Mouse (Mus musculus): ENCODE data around the gene Gabrr2.
"Not testable (repeated sequence)": the region's sequence is repeated elsewhere in the genome, so short reads cannot be mapped to it uniquely, and the experiment has no call there.

The Gabrr2 gene

DNA sequence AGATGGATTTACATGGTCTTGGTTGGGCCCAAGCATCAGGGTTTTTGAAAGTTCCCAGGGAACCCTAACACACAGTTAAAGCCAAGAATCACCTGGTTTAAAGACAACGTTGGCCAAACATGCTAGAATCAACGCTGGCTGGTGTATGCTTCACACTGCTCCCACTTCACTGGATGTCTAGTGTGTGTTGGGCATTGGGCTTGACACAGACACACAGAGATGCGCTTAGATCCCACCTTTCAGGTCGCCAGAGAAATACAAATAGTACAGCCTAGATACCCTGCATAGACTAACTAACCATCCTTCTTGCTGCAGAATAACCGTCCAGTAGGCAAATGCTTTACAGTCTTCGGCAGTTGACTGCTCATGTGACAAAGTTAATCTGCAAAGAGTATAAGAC, 7.5 kb downstream of the Gabrr2 start:
- DNase-seq (ENCODE audit: low spot score): no peak

DNA sequence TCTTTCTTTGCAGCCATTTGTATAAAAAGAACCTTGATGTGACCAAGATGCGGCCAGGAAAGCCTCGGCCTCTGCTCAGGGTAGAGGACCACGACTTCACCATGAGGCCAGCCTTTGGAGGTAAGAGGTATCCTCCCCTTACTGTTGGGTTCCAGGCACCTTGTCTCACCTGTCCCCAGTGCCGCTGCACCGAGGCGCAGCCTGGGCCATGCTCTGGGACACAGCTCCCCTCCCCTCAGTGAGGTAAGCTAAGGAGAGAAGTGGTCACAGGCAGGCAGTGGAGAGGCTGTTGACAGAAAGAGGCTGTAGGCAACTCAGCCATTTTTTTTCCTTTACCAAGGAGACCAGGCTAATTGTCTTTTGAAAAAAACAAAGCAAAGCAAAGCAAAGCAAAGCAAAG, 8.5 kb downstream of the Gabrr2 start:
- DNase-seq (ENCODE audit: low spot score): no peak

DNA sequence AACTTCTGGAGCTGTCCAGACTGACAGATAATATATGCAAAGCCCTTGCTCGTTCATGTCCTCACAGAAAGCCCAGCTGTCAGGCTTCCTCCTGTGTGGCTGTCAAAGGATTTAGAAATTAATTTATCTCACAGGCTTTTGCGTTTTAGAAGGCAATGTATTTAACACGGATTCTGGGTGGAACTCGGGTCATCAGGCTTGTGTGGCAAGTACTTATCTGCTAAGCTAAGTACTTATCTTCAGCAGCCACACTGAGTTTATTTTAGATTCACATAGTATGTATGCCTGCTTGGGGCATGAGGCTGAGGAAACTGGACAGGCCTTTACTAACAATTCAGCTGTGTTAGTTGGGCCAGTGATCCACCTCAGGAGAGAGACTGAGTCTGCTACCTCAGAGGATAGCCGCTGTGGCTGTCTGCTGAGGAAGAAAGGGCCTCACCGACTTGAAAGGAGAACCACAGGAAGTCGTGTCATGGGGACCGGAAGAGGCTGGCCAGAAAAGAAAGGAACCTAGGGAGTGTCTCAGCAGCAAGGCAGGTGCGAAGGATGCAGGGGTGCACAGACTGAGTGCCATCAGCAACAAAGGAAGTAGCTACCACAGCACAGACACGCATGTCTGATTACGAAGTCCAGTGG, 9.8 kb downstream of the Gabrr2 start:
- peak; percentile 46 for DNase-seq (ENCODE audit: low spot score)

DNA sequence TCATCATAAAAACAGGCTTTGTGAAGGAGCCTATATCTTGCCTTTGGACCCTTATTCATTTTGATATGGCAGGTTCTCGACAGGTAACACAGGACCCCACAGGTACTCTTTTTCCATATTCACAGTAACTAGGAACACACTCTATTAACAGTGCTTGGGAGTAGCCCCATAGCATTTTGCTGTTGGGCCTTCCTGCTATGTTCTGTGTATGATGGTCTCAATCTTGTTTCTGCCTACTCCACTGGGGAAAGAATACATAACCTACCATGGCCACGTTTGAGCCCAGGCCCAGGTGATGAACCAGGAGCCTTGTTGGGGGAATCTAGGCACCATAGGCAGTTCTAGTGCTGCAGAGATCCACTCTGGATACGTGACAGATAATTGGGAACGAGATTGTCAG, 11.6 kb downstream of the Gabrr2 start:
- DNase-seq (ENCODE audit: low spot score): no peak

DNA sequence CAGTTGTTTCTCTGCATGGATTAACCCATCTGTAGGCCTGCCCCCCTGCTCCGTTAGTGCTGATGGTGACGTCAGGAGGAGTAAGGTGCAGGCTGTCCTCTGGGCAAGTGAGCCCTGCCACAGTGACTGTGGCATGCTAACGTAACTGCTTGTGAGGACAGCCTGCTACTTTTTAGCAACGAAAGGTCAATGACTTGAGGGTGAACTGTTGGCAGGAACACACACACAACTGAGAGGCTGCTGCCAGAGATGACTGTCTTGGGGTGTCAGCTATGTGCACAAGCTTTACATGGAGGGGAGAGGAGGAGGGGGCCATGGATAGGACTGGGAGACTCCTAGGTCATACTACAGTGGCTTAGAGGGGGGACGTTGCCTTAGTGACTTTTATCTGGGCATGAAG, 12.1 kb downstream of the Gabrr2 start:
- DNase-seq (ENCODE audit: low spot score): no peak

DNA sequence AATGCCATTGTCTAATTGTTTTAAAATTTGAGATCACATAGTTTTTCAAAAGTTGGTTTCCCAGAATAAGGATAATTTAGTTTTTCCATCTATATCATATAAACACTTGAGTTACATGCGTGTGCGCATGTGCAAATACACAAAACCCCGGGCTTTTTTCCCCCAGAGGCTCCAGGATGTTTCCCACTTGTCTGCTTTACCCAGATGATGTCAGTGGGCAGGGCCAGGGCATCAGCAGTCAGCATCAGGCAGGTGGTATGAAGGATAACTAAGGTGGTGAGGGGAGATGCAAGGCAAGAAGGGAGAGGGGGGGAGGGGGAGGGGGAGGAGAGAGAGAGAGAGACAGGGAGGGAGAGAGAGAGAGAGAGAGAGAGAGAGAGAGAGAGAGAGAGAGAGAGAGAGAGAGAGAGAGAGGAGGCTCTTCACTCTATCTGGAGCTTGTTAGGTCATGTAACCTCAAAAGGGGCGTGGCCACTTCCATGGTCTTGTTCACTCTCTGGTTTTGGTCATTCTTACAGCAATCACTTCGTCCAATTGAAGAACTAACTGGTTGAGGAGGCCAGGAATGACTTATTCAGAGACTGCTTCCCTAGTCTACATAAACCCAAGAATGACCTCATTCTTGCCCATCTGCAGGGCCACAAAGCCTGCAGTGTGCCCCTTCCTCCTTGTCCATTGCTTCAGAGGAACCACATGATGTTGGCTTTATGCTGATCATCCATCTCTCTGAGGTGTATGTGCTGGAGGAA, 13.2 kb downstream of the Gabrr2 start:
- DNase-seq (ENCODE audit: low spot score): no peak

DNA sequence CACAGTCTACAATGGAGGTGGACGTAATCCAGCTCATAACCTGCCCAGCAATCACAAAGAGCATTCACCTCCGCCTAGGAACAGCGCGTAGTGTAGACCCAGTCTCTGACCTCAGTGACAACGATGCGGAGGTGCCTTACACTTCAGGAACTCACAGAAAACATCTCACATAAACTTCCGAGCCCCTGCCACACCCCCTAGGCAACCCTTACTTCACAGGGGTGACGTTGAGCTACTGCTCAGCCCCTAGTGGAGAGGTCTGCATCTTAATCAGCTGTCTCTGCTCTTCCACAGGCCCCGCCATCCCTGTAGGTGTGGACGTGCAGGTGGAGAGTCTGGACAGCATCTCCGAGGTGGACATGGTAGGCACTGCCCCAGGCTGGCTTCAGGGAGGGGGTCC, 14.4 kb downstream of the Gabrr2 start:
- no peak for DNase-seq (ENCODE audit: low spot score)

DNA sequence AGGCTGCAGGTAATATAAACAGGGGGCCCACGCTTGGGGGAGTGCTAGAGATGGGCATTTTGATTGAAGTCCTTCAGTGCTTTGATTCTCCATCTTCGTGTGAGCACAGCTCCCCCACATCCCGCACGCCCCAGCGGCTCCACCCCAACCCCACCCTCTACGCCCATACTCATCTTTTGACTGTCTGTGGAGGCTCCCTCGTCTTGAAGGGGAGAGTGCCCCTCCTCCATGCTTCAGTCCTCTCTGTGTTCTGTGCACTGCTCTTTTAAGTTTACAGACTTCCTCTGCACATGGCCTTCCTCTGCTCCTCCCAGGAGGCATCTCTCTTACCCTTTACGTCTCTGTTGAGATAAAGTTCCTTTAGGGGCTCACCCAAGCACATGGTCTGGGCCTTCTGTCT, 14.9 kb downstream of the Gabrr2 start:
- no peak for DNase-seq (ENCODE audit: low spot score)

DNA sequence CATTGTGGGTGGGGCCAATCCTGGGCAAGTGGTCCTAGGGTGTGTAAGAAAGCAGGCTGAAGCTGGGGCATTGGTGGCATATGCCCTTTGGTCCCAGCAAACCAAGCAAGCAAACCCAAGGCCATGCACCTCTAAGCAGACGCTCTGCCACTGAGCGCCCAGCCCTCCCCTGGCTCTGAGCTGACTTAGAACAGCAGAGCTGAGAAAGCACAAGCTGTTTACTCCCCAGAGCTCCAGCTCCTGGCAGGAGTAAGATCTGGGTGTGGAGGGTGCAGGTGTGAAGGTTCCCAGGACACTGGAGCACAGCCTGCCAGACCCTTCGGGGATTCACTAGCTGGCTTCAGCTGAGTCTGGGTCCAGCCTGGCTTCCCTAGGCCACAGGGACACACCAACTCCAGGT, 15.7 kb downstream of the Gabrr2 start:
- DNase-seq (ENCODE audit: low spot score): no peak

DNA sequence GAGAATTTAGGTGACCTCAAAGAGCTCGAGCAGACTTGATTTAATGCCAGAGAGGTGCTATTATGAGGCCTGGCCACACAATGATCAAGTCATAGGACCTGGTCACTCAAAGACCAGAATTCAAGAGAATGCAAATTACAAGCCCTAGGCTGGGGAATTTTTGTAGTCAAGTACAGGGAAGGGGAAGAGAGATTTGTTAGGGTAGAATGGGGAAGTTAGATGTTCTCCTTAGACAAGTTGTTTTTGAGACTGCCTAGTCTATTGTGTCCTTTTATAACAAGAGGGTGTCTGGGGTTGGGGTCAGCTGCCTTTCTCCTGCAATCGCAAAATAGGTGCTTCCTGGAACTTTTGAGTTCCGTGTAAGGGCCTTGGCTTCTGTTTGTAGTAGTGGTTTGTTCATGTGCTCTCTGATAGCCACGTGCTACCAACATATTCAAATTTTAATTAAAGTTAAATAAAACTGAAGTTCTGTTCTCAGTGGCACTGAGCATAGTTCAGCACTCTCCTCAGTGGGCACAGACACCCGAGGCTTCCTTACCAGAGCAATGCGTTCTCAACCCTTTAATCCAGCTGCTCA, 36.4 kb downstream of the Gabrr2 start:
- no peak for DNase-seq (ENCODE audit: low spot score)

DNA sequence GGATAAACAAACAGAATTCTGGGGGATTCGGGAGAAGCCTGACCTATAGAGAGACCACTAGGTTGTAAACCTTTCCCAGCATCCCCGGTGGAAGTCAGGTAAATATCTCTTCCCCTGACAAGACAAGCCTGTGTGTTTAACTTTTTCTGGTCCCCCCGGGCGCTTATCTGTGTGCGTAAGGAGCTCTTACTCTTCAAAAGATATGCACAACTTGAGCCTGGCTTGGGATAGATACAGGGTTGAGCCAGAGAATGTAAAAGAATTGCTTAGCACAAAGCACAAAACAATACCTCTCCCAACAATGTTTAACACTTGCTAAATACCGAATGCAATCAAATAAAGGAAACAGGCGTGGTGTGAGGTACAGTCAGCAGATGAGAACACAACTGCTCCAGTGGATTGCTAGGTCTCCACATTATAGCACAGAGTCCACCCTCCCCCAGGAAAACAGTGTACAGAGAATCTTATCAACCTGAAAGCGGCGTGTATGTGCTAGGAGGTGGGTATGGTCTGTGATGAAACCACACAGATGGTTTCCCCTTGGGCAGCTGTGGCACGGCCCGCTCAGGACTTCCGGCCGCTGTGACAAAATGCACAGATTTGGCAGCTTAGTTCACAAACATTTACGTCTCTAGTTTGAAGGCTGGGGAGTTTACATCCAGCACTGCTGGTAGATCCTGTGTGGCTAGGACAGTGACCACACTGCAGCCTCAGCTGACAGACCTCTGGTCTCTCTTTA, 47.1 kb downstream of the Gabrr2 start:
- DNase-seq (ENCODE audit: low spot score): no peak

DNA sequence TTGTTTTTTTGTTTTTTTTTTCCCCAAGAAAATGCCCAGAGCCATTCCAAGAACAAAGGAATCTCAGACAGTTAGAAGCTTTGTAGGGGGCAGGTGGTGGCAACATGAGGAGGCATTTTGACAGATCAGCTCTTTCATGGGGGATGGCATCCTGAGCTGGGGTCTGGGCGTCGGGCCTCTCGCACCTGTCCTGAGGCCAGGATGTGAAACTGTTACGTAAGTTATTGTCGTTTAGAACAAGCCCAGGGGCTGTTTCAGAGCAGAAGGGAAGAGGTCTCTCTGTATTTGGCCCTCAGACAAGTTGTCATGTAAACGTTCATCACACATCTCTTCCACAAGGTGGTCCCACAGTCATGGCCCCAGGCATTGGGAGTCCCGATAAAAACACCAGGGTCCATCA, 48.0 kb downstream of the Gabrr2 start:
- DNase-seq (ENCODE audit: low spot score): no peak

DNA sequence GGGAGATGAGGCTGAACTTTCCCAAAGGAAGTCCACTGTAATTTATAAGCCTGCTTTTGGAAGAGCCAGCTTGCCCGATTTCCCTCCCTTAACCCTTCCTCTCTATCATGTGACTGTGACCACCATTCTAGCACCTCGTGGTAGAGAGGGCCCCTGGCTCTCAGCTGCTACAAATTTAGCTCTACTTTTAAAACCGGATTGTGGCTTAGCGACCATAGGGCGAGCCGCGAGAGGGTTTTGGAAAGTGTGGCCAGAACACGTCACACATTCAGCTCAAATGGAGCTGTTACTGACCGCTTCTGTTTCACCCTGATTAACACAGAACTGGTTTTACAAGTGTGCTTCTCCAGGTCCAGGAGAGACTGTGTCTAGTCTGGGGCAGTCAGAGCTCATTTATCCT, 48.6 kb downstream of the Gabrr2 start:
- DNase-seq (ENCODE audit: low spot score): no peak

DNA sequence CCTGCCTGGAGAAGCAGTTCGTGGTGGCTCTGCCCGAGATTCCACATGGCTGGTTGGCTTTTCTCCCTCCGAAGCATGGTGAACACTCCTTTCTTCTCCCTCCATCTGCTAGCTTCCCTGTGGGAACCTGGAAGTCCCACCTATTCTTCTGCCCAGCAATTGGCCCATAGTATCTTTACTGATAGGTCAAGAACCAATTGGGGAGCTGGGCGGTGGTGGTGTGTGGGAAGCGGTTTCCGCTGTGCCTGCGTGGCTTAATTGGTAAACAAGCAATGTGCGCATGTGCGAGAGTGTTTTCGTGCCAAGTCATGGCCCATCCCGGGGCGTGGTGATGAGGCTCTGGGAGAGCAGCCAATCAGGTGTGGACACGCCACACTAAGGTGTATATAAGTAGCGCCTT, 50.1 kb downstream of the Gabrr2 start:
- not testable (repeated sequence) for DNase-seq (ENCODE audit: low spot score)

DNA sequence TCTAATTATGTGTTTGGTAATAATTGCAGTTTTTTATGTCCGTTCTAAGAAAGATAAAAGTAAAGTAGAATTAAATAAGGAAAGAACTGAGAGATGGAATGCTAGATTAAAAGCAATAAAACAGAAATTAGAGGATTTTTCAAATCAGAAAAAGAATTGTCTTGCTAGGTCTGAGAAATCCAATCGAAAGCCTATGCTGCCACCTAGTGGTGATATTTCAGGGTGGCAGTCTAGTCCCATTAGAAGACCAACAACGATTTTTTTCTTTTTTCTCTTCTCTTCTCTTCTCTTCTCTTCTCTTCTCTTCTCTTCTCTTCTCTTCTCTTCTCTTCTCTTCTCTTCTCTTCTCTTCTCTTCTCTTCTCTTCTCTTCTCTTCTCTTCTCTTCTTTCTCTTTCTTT, 56.3 kb downstream of the Gabrr2 start:
- peak; percentile 77 for DNase-seq (ENCODE audit: low spot score)

DNA sequence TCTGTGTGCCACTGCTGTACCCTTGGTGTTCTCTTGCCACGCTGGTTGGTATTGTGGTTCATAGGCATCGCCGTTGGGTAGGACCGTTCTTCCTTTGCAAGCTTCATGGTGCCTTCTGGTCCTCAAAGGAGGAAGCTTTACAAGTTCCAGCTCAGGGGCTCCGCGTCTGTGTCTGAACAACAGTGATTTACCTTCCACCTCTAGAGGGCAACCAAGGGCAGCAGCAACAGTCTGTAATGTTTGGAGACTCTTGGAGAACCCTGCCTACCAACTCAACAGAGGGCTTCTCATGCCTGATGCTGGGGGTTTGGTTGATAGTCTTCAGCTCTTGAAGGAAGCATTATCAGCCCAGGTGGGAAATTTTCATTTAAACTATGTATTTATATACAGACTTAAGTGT, 61.7 kb downstream of the Gabrr2 start:
- DNase-seq (ENCODE audit: low spot score): peak; percentile 32

DNA sequence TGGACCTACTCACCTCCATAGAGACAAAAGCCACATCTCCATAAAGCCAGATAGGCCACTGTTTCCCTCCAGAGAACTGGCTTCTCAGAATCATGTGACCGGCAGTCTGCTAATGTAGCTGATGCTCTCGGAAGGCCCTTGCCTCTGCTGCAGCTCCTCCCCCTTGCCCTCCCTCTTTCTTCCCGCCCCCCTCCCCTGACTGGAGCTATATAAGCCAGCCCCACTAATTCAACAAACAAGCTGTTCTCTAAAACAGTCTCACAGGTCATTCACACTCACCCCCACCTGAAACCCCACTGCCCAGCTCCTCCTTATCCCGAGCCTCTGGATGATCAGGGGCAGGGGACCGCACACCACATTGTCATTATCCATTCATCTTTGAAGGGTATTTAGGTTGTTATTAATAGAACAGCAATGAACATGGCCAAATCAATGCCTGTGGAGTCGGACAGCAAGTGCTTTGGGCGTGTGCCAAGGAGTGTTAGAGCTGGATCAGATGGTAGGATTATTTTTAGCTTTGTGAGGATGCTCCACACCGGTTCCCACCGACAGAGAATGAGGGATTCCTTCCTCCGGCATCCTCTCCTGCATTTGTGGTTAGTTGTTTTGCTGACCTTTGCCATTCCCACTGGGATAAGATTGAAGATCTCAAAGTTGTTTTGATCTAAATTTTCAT, 62.7 kb downstream of the Gabrr2 start:
- no peak for DNase-seq (ENCODE audit: low spot score)

DNA sequence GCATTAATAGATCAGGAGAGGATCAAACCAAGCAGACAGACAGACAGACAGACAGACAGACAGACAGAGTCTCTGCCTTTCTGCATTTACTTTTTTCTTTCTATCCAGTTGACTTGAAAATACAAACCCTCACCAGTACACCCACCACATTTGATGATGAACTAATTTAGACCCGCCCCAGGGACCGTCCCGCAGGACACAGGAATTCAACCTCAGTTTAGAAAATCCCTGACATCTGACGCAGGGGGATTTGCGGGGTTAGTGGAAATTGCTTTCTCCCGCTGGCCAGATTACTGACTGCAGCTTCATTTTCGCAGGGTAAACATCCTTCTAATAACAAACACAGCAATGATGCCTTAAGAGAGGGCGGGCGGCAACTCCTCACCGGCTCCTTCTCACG, 69.4 kb downstream of the Gabrr2 start, which contains the start of gene Gabrr1:
Gabrr1 (plus strand) TSS at position 301 of the 400 bp plus-strand sequence.
- DNase-seq (ENCODE audit: low spot score): no peak

Data from lung, postnatal 25 days (tissue).